Mouse (Mus musculus): ENCODE data around the gene Ctsh.

DNA sequence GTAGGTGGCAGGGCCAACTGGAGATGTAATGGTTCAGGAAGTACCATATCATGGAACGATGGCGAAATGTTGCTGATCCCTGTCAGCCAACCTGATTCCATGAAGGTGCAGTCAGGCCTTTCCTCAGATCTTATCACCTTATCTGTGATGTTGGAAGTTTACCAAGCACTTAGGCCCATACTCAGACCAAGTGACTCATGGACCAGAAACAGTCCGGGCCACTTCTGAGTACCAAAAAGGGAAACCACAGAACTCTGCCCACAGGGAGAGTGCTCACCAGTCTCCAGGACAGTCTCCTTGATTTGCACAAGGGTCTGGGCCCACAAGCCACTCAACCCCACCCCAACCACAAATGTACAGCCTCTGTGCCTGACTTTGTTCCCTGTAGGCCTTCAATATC is 18.2 kb upstream of the Ctsh start:
- no peak for TF ChIP-seq CTCF (IDR thresholded peaks at IDR 0.05; ENCODE audit: low read depth)
- no peak for TF ChIP-seq EP300 (IDR thresholded peaks at IDR 0.05; ENCODE audit: low read depth)

All from liver, embryonic 14.5 days (tissue).